Mouse (Mus musculus): ENCODE data around the gene Tbc1d1. TPM values are rescaled to one million over a fixed set of nuclear protein-coding genes. Genes with fewer than 3 reads are reported as not detected.

Tbc1d1 gene
- polyA plus RNA-seq, 1 experiment from 2014 or later = 11.6 TPM

- no peak overlapping the region for H3K4me2 ChIP-seq (ENCODE audit: low read length)
- no peak for DNase-seq (ENCODE audit: low spot score)
- no peaks in the 10 kb centered on the region; the same call in 1 of the 2 replicates for H3K4me1 ChIP-seq (ENCODE audit: control insufficient read depth, insufficient read depth, low read length)
- no peaks in the 10 kb centered on the region for H3K27me3 ChIP-seq (replicated peaks; ENCODE audit: control insufficient read depth, insufficient read depth, low read length)
- no peaks in the 10 kb centered on the region for H3K9me3 ChIP-seq (replicated peaks; ENCODE audit: control insufficient read depth, low read length)
- WGBS = 84% methylated on average over 8 of the region's 8 CpGs
- no peak for ATAC-seq
- no peak overlapping the region for H3K9ac ChIP-seq (ENCODE audit: low read length)
- H3K36me3 ChIP-seq (ENCODE audit: control insufficient read depth, insufficient read depth, low read length) = no peaks in the 10 kb centered on the region
- no peak overlapping the region for H3K4me3 ChIP-seq (ENCODE audit: low read depth, low read length)
- H3K27ac ChIP-seq (ENCODE audit: low read depth, low read length) = no peak overlapping the region
Measured at GRCm38 (mm10) chr5:64234269-64234985, 78.3 kb downstream of the Tbc1d1 start.

GRCm38 (mm10) chr5:64235250-64235649, 79.1 kb downstream of the Tbc1d1 start:
- Histone ChIP-seq H3K4me2 (ENCODE audit: low read length) (no peak overlapping the region), H3K27ac (ENCODE audit: low read depth, low read length) (no peak overlapping the region), H3K27me3 (replicated peaks; ENCODE audit: control insufficient read depth, insufficient read depth, low read length) (no peaks in the 10 kb centered on the region), H3K9me3 (replicated peaks; ENCODE audit: control insufficient read depth, low read length) (no peaks in the 10 kb centered on the region), H3K9ac (ENCODE audit: low read length) (no peak overlapping the region), H3K4me3 (ENCODE audit: low read depth, low read length) (no peak overlapping the region), H3K4me1 (ENCODE audit: control insufficient read depth, insufficient read depth, low read length) (no peaks in the 10 kb centered on the region; the same call in 1 of the 2 replicates), H3K36me3 (ENCODE audit: control insufficient read depth, insufficient read depth, low read length) (no peaks in the 10 kb centered on the region)
- ATAC-seq (no peak), DNase-seq (ENCODE audit: low spot score) (no peak)
- 68% methylated on average over 3 of the region's 3 CpGs for WGBS

GRCm38 (mm10) chr5:64236561-64236960, 80.5 kb downstream of the Tbc1d1 start:
- Histone ChIP-seq H3K4me1 (ENCODE audit: control insufficient read depth, insufficient read depth, low read length) (no peaks in the 10 kb centered on the region), H3K4me2 (ENCODE audit: low read length) (no peak overlapping the region), H3K27ac (ENCODE audit: low read depth, low read length) (no peak overlapping the region), H3K36me3 (ENCODE audit: control insufficient read depth, insufficient read depth, low read length) (no peaks in the 10 kb centered on the region), H3K9ac (ENCODE audit: low read length) (no peak overlapping the region), H3K4me3 (ENCODE audit: low read depth, low read length) (no peak overlapping the region), H3K9me3 (replicated peaks; ENCODE audit: control insufficient read depth, low read length) (no peaks in the 10 kb centered on the region), H3K27me3 (replicated peaks; ENCODE audit: control insufficient read depth, insufficient read depth, low read length) (no peaks in the 10 kb centered on the region)
- 70% methylated on average over 7 of the region's 7 CpGs for WGBS
- ATAC-seq (no peak), DNase-seq (ENCODE audit: low spot score) (no peak)

- no peaks in the 10 kb centered on the region for H3K9me3 ChIP-seq (replicated peaks; ENCODE audit: control insufficient read depth, low read length)
- H3K4me1 ChIP-seq (ENCODE audit: control insufficient read depth, insufficient read depth, low read length) = no peaks in the 10 kb centered on the region
- no peak overlapping the region for H3K4me3 ChIP-seq (ENCODE audit: low read depth, low read length)
- H3K4me2 ChIP-seq (ENCODE audit: low read length) = no peak overlapping the region
- H3K27ac ChIP-seq (ENCODE audit: low read depth, low read length) = no peak overlapping the region
- H3K36me3 ChIP-seq (ENCODE audit: control insufficient read depth, insufficient read depth, low read length) = no peaks in the 10 kb centered on the region
- DNase-seq (ENCODE audit: low spot score) (no peak), ATAC-seq (no peak)
- H3K27me3 ChIP-seq (replicated peaks; ENCODE audit: control insufficient read depth, insufficient read depth, low read length) = no peaks in the 10 kb centered on the region
- H3K9ac ChIP-seq (ENCODE audit: low read length) = no peak overlapping the region
- WGBS = 19% methylated on average over 1 of the region's 1 CpGs
Measured at GRCm38 (mm10) chr5:64237263-64237662, 81.2 kb downstream of the Tbc1d1 start.

GRCm38 (mm10) chr5:64237693-64238092, 81.6 kb downstream of the Tbc1d1 start:
- no peak overlapping the region for H3K4me3 ChIP-seq (ENCODE audit: low read depth, low read length)
- H3K36me3 ChIP-seq (ENCODE audit: control insufficient read depth, insufficient read depth, low read length) = no peaks in the 10 kb centered on the region
- no peak overlapping the region for H3K27ac ChIP-seq (ENCODE audit: low read depth, low read length)
- H3K4me2 ChIP-seq (ENCODE audit: low read length) = no peak overlapping the region
- ATAC-seq (no peak), DNase-seq (ENCODE audit: low spot score) (no peak)
- H3K4me1 ChIP-seq (ENCODE audit: control insufficient read depth, insufficient read depth, low read length) = no peaks in the 10 kb centered on the region
- no peak overlapping the region for H3K9ac ChIP-seq (ENCODE audit: low read length)
- no peaks in the 10 kb centered on the region for H3K9me3 ChIP-seq (replicated peaks; ENCODE audit: control insufficient read depth, low read length)
- no peaks in the 10 kb centered on the region for H3K27me3 ChIP-seq (replicated peaks; ENCODE audit: control insufficient read depth, insufficient read depth, low read length)
- WGBS = 73% methylated on average over 3 of the region's 3 CpGs

GRCm38 (mm10) chr5:64238894-64239652, 83.0 kb downstream of the Tbc1d1 start:
- no peaks in the 10 kb centered on the region for H3K36me3 ChIP-seq (ENCODE audit: control insufficient read depth, insufficient read depth, low read length)
- no peak overlapping the region for H3K4me2 ChIP-seq (ENCODE audit: low read length)
- H3K9ac ChIP-seq (ENCODE audit: low read length) = no peak overlapping the region
- ATAC-seq (no peak), DNase-seq (ENCODE audit: low spot score) (no peak)
- H3K9me3 ChIP-seq (replicated peaks; ENCODE audit: control insufficient read depth, low read length) = no peaks in the 10 kb centered on the region
- no peaks in the 10 kb centered on the region; the same call in none of the 2 replicates for H3K4me1 ChIP-seq (ENCODE audit: control insufficient read depth, insufficient read depth, low read length)
- WGBS = 93% methylated on average over 3 of the region's 3 CpGs
- H3K27me3 ChIP-seq (replicated peaks; ENCODE audit: control insufficient read depth, insufficient read depth, low read length) = no peaks in the 10 kb centered on the region
- no peak overlapping the region for H3K4me3 ChIP-seq (ENCODE audit: low read depth, low read length)
- H3K27ac ChIP-seq (ENCODE audit: low read depth, low read length) = no peak overlapping the region

GRCm38 (mm10) chr5:64240941-64241682, 85.0 kb downstream of the Tbc1d1 start:
- Histone ChIP-seq H3K9me3 (replicated peaks; ENCODE audit: control insufficient read depth, low read length) (no peaks in the 10 kb centered on the region), H3K36me3 (ENCODE audit: control insufficient read depth, insufficient read depth, low read length) (no peaks in the 10 kb centered on the region), H3K9ac (ENCODE audit: low read length) (no peak overlapping the region), H3K4me1 (ENCODE audit: control insufficient read depth, insufficient read depth, low read length) (no peaks in the 10 kb centered on the region; the same call in none of the 2 replicates), H3K27ac (ENCODE audit: low read depth, low read length) (no peak overlapping the region), H3K4me3 (ENCODE audit: low read depth, low read length) (no peak overlapping the region), H3K27me3 (replicated peaks; ENCODE audit: control insufficient read depth, insufficient read depth, low read length) (no peaks in the 10 kb centered on the region), H3K4me2 (ENCODE audit: low read length) (no peak overlapping the region)
- ATAC-seq (no peak), DNase-seq (ENCODE audit: low spot score) (no peak)
- 89% methylated on average over 13 of the region's 13 CpGs for WGBS

- H3K9me3 ChIP-seq (replicated peaks; ENCODE audit: control insufficient read depth, low read length) = no peaks in the 10 kb centered on the region
Measured at GRCm38 (mm10) chr5:64241867-64242266, 85.8 kb downstream of the Tbc1d1 start.

More at GRCm38 (mm10) chr5:64241867-64242266, 85.8 kb downstream of the Tbc1d1 start:
- Histone ChIP-seq H3K36me3 (ENCODE audit: control insufficient read depth, insufficient read depth, low read length) (no peaks in the 10 kb centered on the region), H3K27me3 (replicated peaks; ENCODE audit: control insufficient read depth, insufficient read depth, low read length) (no peaks in the 10 kb centered on the region), H3K27ac (ENCODE audit: low read depth, low read length) (no peak overlapping the region), H3K4me2 (ENCODE audit: low read length) (no peak overlapping the region), H3K9ac (ENCODE audit: low read length) (no peak overlapping the region), H3K4me1 (ENCODE audit: control insufficient read depth, insufficient read depth, low read length) (no peaks in the 10 kb centered on the region; the same call in none of the 2 replicates), H3K4me3 (ENCODE audit: low read depth, low read length) (no peak overlapping the region)
- 90% methylated on average over 8 of the region's 8 CpGs for WGBS
- DNase-seq (ENCODE audit: low spot score) = no peak
- ATAC-seq = no peak
